Mouse (Mus musculus): ENCODE data around the gene Retreg3. TPM values are rescaled to one million over a fixed set of nuclear protein-coding genes. Genes with fewer than 3 reads are reported as not detected.

Retreg3 gene
- polyA plus RNA-seq, 1 experiment from 2014 or later = 18.8 TPM

GRCm38 (mm10) chr11:101070189-101070527, 49.5 kb downstream of the Retreg3 start:
- DNase-seq (ENCODE audit: low spot score) (peak; percentile 42), ATAC-seq (peak; percentile 67)
- peak overlapping the region; percentile 99 for H3K4me2 ChIP-seq (replicated peaks; ENCODE audit: low read depth, low read length)
- TF ChIP-seq EP300 (IDR thresholded peaks at IDR 0.05) (no peak), CTCF (IDR thresholded peaks at IDR 0.05) (no peak)
- H3K9ac ChIP-seq (replicated peaks; ENCODE audit: low read depth) = peak overlapping the region; percentile 56
- H3K4me1 ChIP-seq (ENCODE audit: insufficient read depth, low read depth, low read length) = 0 out of 2 replicates have a peak, but pooled peaks cover 3% of the 10 kb centered on the region
- H3K27ac ChIP-seq (ENCODE audit: low read length) = no peak overlapping the region
- no peaks in the 10 kb centered on the region for H3K36me3 ChIP-seq (ENCODE audit: insufficient read depth, low read length)
- H3K27me3 ChIP-seq (replicated peaks; ENCODE audit: insufficient read depth, low read length) = no peaks in the 10 kb centered on the region
- whole genome bisulfite sequencing = under 1% methylated on average over 23 of the region's 36 CpGs
- H3K9me3 ChIP-seq (ENCODE audit: low read length) = no peaks in the 10 kb centered on the region
- peak overlapping the region; percentile 61 for H3K4me3 ChIP-seq (ENCODE audit: low read depth, low read length)

DNA sequence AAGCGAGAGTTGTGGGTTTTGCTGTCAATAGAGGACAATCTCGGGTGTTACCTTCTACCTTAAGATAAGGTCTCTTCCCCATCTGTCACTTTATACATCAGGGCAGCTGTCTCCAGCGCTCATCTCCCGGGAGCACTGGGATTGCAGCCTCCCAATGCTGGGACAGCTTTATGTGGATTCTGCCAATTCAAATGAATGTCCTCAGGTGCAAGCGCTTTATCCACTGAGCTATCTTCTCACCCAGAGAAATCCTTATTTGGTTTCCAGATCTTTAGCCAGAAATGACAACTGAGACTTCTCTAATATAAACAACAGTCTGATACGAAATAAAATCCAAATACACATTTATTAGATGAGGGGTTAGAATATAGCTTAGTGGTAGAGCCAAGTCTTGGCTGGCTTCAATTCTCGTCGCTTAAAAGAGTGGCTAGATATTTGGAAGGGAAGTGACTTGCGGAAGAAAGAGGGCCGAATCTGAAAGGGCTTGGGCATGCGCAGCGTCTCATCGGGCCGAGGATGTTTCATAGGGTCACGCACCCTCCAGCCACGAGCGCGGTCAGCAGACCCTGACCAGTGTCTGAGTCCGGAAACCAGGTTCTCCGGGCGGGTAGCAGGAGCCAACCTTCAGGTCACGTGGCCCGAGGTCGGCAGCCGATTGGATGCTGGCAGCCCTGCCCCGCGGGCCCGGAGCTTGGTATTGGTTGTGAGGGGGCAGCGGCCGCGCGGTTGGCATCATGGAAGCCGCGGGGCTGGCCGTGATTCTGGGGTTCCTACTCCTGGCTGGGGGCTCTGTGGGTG, 50.1 kb downstream of the Retreg3 start, which contains the start of gene Naglu:
Gene Naglu (plus strand): TSS at position 622 of the 798 bp plus-strand sequence.
- Histone ChIP-seq H3K36me3 (ENCODE audit: insufficient read depth, low read length) (no peaks in the 10 kb centered on the region), H3K9me3 (ENCODE audit: low read length) (no peaks in the 10 kb centered on the region), H3K4me3 (ENCODE audit: low read depth, low read length) (peak within 1 kb of the TSS; percentile 61), H3K4me1 (ENCODE audit: insufficient read depth, low read depth, low read length) (0 out of 2 replicates have a peak, but pooled peaks cover 3% of the 10 kb centered on the region), H3K4me2 (replicated peaks; ENCODE audit: low read depth, low read length) (peak within 1 kb of the TSS; percentile 99), H3K27me3 (replicated peaks; ENCODE audit: insufficient read depth, low read length) (no peaks in the 10 kb centered on the region), H3K9ac (replicated peaks; ENCODE audit: low read depth) (peak within 1 kb of the TSS; percentile 56), H3K27ac (ENCODE audit: low read length) (no peak within 1 kb of the TSS)
- DNase-seq (ENCODE audit: low spot score) = peak; percentile 96
- WGBS = 4% methylated on average over 35 of the region's 35 CpGs
- peak; percentile 94 for ATAC-seq
- TF ChIP-seq CTCF (IDR thresholded peaks at IDR 0.05) (no peak), EP300 (IDR thresholded peaks at IDR 0.05) (no peak)

DNA sequence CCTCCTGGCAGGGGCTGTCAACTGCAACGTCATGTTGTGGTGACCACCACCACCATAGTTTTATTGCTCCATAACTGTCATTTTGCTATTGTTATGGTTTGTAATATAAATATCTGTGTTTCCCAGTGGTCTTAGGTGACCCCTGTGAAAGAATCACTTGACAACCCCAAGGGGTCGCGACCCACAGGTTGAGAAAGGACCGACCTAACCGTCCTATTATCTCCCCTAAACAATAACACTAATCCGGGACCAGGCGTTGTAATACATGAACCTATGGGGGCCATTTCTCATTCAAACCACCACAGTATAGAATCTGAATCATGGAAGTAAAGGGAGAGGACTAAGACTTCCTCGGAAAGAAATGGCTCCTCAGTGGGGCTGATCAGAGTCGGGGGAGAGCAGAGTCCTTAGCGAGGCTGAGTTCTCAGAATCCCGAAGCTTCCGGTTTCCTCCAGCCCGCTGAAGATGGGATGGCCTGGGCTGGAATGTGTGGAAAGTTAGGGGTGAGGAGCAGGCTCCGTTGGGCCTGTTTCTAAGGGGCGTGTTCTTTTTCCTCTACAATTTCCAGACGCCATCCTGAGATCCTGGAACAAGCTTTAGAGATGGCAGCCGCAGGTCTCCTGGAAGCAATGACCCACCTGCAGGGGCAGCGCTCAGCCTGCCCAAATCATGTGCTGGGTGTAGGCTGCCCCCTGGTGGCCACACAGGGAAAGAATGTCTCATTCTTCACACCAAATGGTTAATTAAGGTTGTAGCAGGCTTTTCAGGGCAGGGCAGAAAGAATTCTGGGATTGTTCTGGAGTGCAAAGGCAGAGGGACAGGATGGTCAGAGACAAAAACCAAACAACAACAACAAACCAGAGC, 52.9 kb downstream of the Retreg3 start:
- Histone ChIP-seq H3K27ac (ENCODE audit: low read length) (peak overlapping the region; percentile 55), H3K4me3 (ENCODE audit: low read depth, low read length) (0 out of 2 replicates have a peak overlapping the region, but pooled peaks have one; percentile 2), H3K9ac (replicated peaks; ENCODE audit: low read depth) (no peak overlapping the region), H3K9me3 (ENCODE audit: low read length) (no peaks in the 10 kb centered on the region), H3K27me3 (replicated peaks; ENCODE audit: insufficient read depth, low read length) (no peaks in the 10 kb centered on the region), H3K4me2 (replicated peaks; ENCODE audit: low read depth, low read length) (peak overlapping the region; percentile 37; the same call in 1 of the 2 replicates), H3K4me1 (ENCODE audit: insufficient read depth, low read depth, low read length) (peaks cover 30% of the 10 kb centered on the region), H3K36me3 (ENCODE audit: insufficient read depth, low read length) (no peaks in the 10 kb centered on the region)
- DNase-seq (ENCODE audit: low spot score) (peak; percentile 87), ATAC-seq (no peak)
- 18% methylated on average over 18 of the region's 18 CpGs for WGBS
- TF ChIP-seq EP300 (IDR thresholded peaks at IDR 0.05) (no peak), CTCF (IDR thresholded peaks at IDR 0.05) (peak; percentile 99)

DNA sequence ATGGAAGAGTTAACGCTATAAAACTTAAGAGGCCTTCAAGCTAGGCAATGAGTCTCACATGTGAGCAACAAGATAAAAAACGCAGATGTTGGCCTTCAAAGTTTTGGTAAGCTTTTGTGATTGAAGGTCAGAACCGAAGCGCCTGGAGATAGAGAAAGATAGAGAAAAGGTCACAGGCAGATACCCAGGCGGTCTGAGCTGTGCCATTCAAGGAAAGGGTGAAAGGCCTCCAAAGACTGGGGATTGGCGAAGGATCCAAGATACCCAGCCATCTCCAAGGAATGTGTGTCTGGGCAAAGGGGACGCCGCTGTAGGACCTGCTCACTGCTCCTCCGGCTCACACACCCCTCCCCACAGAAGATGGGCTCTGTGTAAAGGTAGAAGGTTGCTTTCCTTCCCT, 54.7 kb downstream of the Retreg3 start:
- H3K36me3 ChIP-seq (ENCODE audit: insufficient read depth, low read length) = no peaks in the 10 kb centered on the region
- WGBS = 90% methylated on average over 9 of the region's 9 CpGs
- H3K27me3 ChIP-seq (replicated peaks; ENCODE audit: insufficient read depth, low read length) = no peaks in the 10 kb centered on the region
- peaks cover 39% of the 10 kb centered on the region for H3K4me1 ChIP-seq (ENCODE audit: insufficient read depth, low read depth, low read length)
- H3K9ac ChIP-seq (replicated peaks; ENCODE audit: low read depth) = no peak overlapping the region
- no peak overlapping the region for H3K4me2 ChIP-seq (replicated peaks; ENCODE audit: low read depth, low read length)
- no peak for ATAC-seq
- H3K9me3 ChIP-seq (ENCODE audit: low read length) = no peaks in the 10 kb centered on the region
- peak overlapping the region; percentile 97 for H3K27ac ChIP-seq (ENCODE audit: low read length)
- no peak overlapping the region for H3K4me3 ChIP-seq (ENCODE audit: low read depth, low read length)
- DNase-seq (ENCODE audit: low spot score) = no peak
- TF ChIP-seq CTCF (IDR thresholded peaks at IDR 0.05) (no peak), EP300 (IDR thresholded peaks at IDR 0.05) (no peak)

GRCm38 (mm10) chr11:101064462-101064861, 55.2 kb downstream of the Retreg3 start:
- Histone ChIP-seq H3K27ac (ENCODE audit: low read length) (peak overlapping the region; percentile 97), H3K4me3 (ENCODE audit: low read depth, low read length) (no peak overlapping the region), H3K36me3 (ENCODE audit: insufficient read depth, low read length) (no peaks in the 10 kb centered on the region), H3K4me1 (ENCODE audit: insufficient read depth, low read depth, low read length) (peaks cover 41% of the 10 kb centered on the region), H3K4me2 (replicated peaks; ENCODE audit: low read depth, low read length) (no peak overlapping the region), H3K9me3 (ENCODE audit: low read length) (no peaks in the 10 kb centered on the region), H3K27me3 (replicated peaks; ENCODE audit: insufficient read depth, low read length) (no peaks in the 10 kb centered on the region), H3K9ac (replicated peaks; ENCODE audit: low read depth) (no peak overlapping the region)
- WGBS = 57% methylated on average over 4 of the region's 4 CpGs
- DNase-seq (ENCODE audit: low spot score) (no peak), ATAC-seq (no peak)
- TF ChIP-seq EP300 (IDR thresholded peaks at IDR 0.05) = no peak
- no peak for TF ChIP-seq CTCF (IDR thresholded peaks at IDR 0.05)

Data from lung, postnatal 0 days (tissue).